Mouse (Mus musculus): ENCODE measurements around the gene Nos1. TPM values are rescaled to one million over a fixed set of nuclear protein-coding genes. Genes with fewer than 3 reads are reported as not detected.
A peak's percentile ranks its signal among the peaks of the same experiment; 100 is the strongest.

The Nos1 gene
- total RNA-seq, 2 experiments from 2014 or later = 0.28 to 0.72 TPM

GRCm38 (mm10) chr5:117997434-117997970 is 216.7 kb downstream of the Nos1 start:
- peak; percentile 36 to 67 for DNase-seq

DNA sequence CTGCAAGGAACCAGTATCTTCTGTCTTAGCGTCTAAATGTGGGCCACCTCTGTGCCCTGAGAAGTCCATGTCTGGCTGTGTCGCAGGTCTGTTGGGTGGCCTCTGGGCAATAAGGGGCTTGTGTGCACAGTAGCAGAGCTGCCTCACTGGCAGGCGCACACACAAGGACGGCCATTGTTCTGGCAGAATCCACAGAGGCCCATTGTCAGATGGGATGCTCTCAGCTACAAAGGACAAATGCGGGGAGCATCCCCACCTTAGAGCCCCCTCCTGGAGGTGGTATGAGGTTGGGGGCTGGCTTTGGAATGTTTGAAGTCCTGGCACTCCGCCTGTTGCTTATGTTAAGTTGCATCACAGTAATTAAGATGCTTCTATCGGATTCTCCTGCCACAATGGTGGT is 218.2 kb downstream of the Nos1 start:
- no peak for DNase-seq

DNA sequence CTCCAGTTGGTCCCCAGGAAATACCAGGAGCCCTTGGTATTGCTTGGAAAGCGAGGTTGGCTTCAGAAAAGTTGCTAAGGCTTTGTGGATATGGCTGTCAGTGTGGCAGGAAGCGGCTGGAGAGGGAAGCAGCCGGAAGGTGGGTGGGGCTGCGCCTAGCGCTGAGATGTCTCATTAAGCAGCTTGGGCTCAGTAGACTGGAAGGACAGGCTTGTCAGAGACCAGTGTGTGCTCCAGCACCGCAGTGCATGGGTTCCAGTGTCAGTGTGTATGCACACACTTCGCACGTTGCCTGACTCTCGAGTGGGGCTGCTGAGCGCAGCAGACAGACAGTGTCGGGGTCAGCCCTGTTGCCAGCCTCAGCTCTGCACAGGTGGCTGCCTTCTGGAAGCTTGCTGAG is 218.8 kb downstream of the Nos1 start:
- DNase-seq = no peak

- DNase-seq = peak; percentile 58 to 85
Observed at GRCm38 (mm10) chr5:118002059-118002458, 221.2 kb downstream of the Nos1 start.

DNA sequence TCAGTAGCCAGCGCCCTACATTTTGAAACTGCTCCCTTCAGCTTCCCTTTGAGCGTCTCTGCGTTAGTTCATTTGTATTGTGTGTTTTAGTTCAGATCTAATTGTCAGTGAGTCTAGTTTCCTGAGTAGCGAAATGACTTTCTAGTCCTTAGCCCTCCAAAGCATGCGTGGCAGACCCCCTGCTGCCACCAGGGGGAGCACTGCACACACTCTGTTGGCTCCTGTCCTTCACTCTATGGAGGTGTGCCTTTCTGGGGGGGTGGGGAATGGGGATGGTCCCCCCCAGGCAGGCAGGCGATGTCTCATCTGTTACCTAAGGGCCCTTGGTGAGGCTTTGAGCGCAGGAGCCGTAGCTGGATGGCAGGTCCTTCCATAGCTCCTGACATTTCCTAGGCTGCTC is 223.8 kb downstream of the Nos1 start:
- DNase-seq = peak; percentile 39 to 74

DNA sequence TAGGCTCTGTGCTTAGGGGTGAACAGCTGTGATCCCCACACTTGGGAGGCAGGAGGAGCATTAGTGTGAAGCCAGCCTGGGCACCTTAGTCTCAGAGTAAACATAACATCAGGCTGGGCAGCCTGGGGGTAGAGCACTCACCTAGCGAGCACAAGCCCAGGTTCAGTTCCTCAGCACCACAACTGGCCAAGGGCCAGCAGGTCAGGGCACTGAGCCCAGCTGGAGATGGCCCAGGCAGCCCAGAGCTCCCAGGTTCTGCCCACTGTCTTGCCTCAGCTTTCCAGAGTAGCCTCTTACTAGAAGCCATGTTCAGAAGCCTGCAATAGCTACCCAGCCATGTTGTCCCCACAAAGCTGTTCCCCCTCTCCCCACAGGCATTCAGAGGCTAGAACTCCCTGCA is 224.9 kb downstream of the Nos1 start:
- DNase-seq = peak in 1 of 2 experiments; percentile 34

DNA sequence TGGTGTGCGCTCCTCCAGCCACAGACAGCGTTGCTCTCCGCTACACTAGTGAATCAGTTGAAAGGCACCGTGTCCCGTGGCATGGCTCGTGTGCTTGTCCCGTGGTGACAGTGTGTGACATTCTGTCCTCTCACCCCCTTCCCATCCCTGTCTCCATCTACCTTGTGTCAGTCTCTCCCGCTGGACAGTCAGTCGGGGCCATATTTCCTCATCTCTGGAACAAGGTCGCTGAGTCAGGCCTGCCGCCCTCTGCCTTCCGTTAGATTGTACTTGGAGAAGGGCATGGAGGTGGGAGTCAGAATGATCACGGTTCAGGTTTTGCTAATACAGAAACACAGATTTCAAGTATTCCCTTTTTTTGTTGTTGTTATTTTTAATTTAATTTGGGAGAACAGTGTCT is 227.5 kb downstream of the Nos1 start:
- DNase-seq = no peak

Other genes with a start within 250 kb of the Nos1 start
- 10 to 100 TPM; 35.7 to 38.8 TPM for gene Fbxo21, start 195.7 kb downstream of the Nos1 start, total RNA-seq (2021)
- gene Tesc, start 246.7 kb downstream of the Nos1 start, total RNA-seq (2021) = 100 to 1,000 TPM; 183 to 211 TPM

All from heart, adult 18-20 months (tissue).